9 mouse cellular contexts compared by ENCODE assay signal in the genomic region with DNA sequence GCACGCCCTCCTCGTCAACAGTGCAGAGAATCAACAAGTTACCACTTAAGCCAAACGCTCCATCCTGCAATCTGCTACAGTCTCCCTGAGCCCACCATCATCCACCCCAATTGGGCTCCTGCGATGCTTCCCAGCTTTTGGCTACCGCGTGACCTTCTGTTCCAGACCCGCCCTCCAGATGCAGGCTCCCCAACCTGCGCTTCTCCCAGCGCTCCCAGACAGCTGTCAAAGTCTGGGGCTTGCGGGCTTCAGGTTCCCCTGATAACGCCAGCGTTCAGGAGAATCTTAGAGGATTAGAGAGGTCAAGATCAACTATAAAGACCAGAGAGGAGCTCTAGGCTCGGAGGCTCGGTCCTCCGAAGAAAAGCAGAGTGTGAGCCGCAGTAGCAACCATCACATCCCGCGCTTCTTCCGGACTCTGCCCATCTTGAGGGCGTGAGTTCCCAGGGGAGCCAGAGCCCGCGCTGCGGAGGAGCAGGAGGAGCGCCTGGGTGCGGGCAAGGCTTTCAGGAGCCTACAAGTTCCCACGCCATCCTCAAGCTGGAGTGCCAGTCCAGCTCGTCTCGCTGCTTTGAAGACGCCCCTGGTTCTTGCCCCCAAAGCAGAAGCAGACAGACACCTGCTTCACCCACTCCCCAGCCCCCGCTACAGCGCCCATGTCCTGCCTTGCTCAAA. TPM values are rescaled to one million over a fixed set of nuclear protein-coding genes. Genes with fewer than 3 reads are reported as not detected.
DNase-seq lines count a peak whose midpoint lies in the region; ATAC-seq lines count a peak whose summit lies in the region.
"Had no signal": no experiment of that assay in that cellular context is flagged by ENCODE, and none has a peak within 500 bp of the region (broad histone marks: within the 10 kb centered on the region; RNA-seq: fewer than 3 reads in every experiment).

No protein-coding gene starts in this region.

- 0 out of 2 replicates have a peak overlapping the region, but pooled peaks have one; percentile 56 for H3K9ac ChIP-seq in heart, embryonic 12.5 days
- peak overlapping the region; percentile 56 for H3K9ac ChIP-seq in forebrain, embryonic 11.5 days (ENCODE audit: low read length)
- peak overlapping the region; percentile 83 for H3K9ac ChIP-seq in neural tube, embryonic 13.5 days

- H3K36me3 ChIP-seq in heart, embryonic 12.5 days, result no peaks in the 10 kb centered on the region
- no peaks in the 10 kb centered on the region for H3K36me3 ChIP-seq in forebrain, embryonic 11.5 days (ENCODE audit: control insufficient read depth, insufficient read depth, low read length)
- no peaks in the 10 kb centered on the region for H3K36me3 ChIP-seq in neural tube, embryonic 13.5 days

- H3K4me1 ChIP-seq in heart, embryonic 12.5 days (replicated peaks), result peaks cover 10% of the 10 kb centered on the region
- peaks cover 5% of the 10 kb centered on the region; the same call in 1 of the 2 replicates for H3K4me1 ChIP-seq in forebrain, embryonic 11.5 days (replicated peaks; ENCODE audit: control insufficient read depth, insufficient read depth, low read length)
- peaks cover 34% of the 10 kb centered on the region for H3K4me1 ChIP-seq in neural tube, embryonic 13.5 days (replicated peaks)

- H3K4me2 ChIP-seq in heart, embryonic 12.5 days, result peak overlapping the region; percentile 96
- H3K4me2 ChIP-seq in forebrain, embryonic 11.5 days (ENCODE audit: low read depth, low read length, severe bottlenecking), result peak overlapping the region; percentile 89
- H3K4me2 ChIP-seq in neural tube, embryonic 13.5 days, result peak overlapping the region; percentile 94

- H3K4me3 ChIP-seq in heart, embryonic 12.5 days, result peak overlapping the region; percentile 65
- peak overlapping the region; percentile 63 for H3K4me3 ChIP-seq in forebrain, embryonic 11.5 days (ENCODE audit: low read depth, low read length)
- H3K4me3 ChIP-seq in neural tube, embryonic 13.5 days, result peak overlapping the region; percentile 72

- ATAC-seq in heart, embryonic 12.5 days (ENCODE audit: insufficient number of reproducible peaks, low FRiP score), result no peak
- ATAC-seq in forebrain, embryonic 11.5 days (replicated peaks; ENCODE audit: low FRiP score), result no peak
- peak; percentile 28 for ATAC-seq in neural tube, embryonic 13.5 days (ENCODE audit: low read depth)
- no peak for ATAC-seq in megakaryocyte-erythroid progenitor cell, adult 5-6 weeks (replicated peaks; ENCODE audit: low FRiP score, low TSS enrichment, poor library complexity, severe bottlenecking)

- DNase-seq in heart, adult 9 months (ENCODE audit: low spot score in 2 of 2), result no peak
- DNase-seq in brain, adult 2 months (ENCODE audit: low read depth, low spot score), result peak; percentile 53
- peak; percentile 67 for DNase-seq in forebrain, embryonic 11.5 days (ENCODE audit: low spot score)
- DNase-seq in left cerebral cortex, postnatal 25 days (ENCODE audit: low spot score in 2 of 2), result peak; percentile 37 to 56
- no peak for DNase-seq in thymus, postnatal 25 days

- no peaks in the 10 kb centered on the region for H3K9me3 ChIP-seq in heart, embryonic 12.5 days (replicated peaks)
- H3K9me3 ChIP-seq in forebrain, embryonic 11.5 days (ENCODE audit: control insufficient read depth, low read length), result no peaks in the 10 kb centered on the region
- H3K9me3 ChIP-seq in neural tube, embryonic 13.5 days, result no peaks in the 10 kb centered on the region

- H3K27me3 ChIP-seq in heart, embryonic 12.5 days (replicated peaks), result peaks cover 53% of the 10 kb centered on the region
- peaks cover 23% of the 10 kb centered on the region for H3K27me3 ChIP-seq in forebrain, embryonic 11.5 days (ENCODE audit: control insufficient read depth, insufficient read depth, low read length)
- H3K27me3 ChIP-seq in neural tube, embryonic 13.5 days, result peaks cover 31% of the 10 kb centered on the region

- intact Hi-C loops in left cerebral cortex, postnatal 25 days (cut with DNase I), result loop anchor here (2.0 to 10.0 kb wide), 8 partner anchors 80 to 735 kb away; no protein-coding TSS in a partner anchor

- under 1% methylated on average over 31 of the region's 31 CpGs for WGBS in heart, embryonic 12.5 days
- under 1% methylated on average over 31 of the region's 31 CpGs for WGBS in forebrain, embryonic 11.5 days
- under 1% methylated on average over 31 of the region's 31 CpGs for WGBS in neural tube, embryonic 13.5 days

- H3K27ac ChIP-seq in heart, embryonic 12.5 days (ENCODE audit: poor library complexity, severe bottlenecking), result no peak overlapping the region
- no peak overlapping the region for H3K27ac ChIP-seq in forebrain, embryonic 11.5 days (ENCODE audit: low read depth, low read length)
- H3K27ac ChIP-seq in neural tube, embryonic 13.5 days (replicated peaks), result peak overlapping the region; percentile 89

RNA-seq across cellular contexts. Expression of gene Clstn2, which starts 0.9 kb away (rescaled TPM):
- polyA plus RNA-seq in heart, embryonic 12.5 days (2016; fragmentation: Nextera tagmentation; extraction: Ambion mirVana), result 1.2 TPM in 2 replicates
- polyA plus RNA-seq in forebrain, embryonic 11.5 days (2014; fragmentation: Nextera tagmentation; extraction: Ambion mirVana), result 1.3 and 1.8 TPM in 2 replicates
- total RNA-seq in left cerebral cortex, postnatal 25 days (2021), result 10 to 100 TPM; 80.1 to 80.6 TPM
- 16.7 and 17.0 TPM in 2 replicates for polyA plus RNA-seq in neural tube, embryonic 13.5 days (2015; fragmentation: Nextera tagmentation; extraction: Ambion mirVana)
- not detected in 2 replicates for total RNA-seq in megakaryocyte-erythroid progenitor cell, adult 5-6 weeks (2014; fragmentation: Nextera tagmentation)
- not detected in 2 replicates for total RNA-seq in megakaryocyte-erythroid progenitor cell, adult 5-6 weeks (2017)
- total RNA-seq: hematopoietic stem cell, adult 5-6 weeks had no signal

Comparison
In these comparisons a context has a peak if more than half of its experiments do, and no peak if none do; other contexts are left out.
1. DNase-seq: peak in brain, adult 2 months (single experiment), forebrain, embryonic 11.5 days (single experiment) and left cerebral cortex, postnatal 25 days (2 of 2); none in heart, adult 9 months (0 of 2) and thymus, postnatal 25 days (single experiment).
2. Peak in every context shown above with its lines, with median percentiles within 50 percentile points of each other: H3K4me2 ChIP-seq, H3K4me3 ChIP-seq and H3K9ac ChIP-seq.